Mouse (Mus musculus): ENCODE data around the gene Olfr147.
"Not testable (repeated sequence)": the region's sequence is repeated elsewhere in the genome, so short reads cannot be mapped to it uniquely, and the experiment has no call there.

The Olfr147 gene

DNA sequence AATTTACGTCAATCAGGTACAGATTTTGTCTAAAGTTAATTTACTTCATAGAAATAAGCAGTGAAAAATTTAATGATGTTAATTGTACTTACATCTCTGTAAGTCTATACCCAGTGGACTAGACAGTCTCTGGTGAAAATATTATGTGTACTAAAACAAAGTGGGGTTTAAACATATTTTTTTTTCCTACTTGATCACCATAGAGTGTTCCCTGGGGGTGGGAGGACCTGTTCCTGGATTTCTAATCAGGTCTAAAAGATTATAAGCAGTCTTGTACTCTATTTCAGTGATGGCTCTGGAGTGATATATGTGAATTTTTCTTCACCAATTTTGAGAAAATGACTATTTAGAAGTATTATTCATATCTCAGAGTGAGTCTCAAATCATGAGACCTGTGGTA is at the start of gene Olfr147:
TSS of gene Olfr147 (plus strand) at position 301 of the 400 bp plus-strand sequence.
- no peak for DNase-seq (ENCODE audit: low spot score)

DNA sequence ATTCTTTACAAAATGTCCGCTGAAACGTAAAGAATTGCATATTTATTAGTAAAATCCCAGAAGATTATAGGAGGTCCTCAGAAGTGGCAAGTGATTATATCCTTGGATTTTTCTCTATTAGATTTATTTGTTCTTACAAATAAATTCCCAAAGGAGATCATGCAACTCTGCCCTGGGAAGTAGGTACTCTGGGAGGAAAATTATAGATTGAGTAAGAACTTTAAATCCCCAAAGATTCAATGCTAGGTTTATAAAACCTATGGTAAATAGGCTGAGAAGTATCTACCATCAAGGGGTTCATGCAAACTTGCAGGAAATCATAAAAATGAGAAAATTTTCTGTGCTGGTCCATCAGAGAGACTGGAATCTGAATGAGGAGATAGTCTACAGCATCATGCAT is 34.9 kb upstream of the Olfr147 start, which contains the start of gene Olfr250:
TSS of gene Olfr250 (plus strand) at position 301 of the 400 bp plus-strand sequence.
- DNase-seq (ENCODE audit: low spot score), result no peak

- DNase-seq (ENCODE audit: low spot score), result no peak
These were observed 24.7 kb upstream of the Olfr147 start, which contains the start of gene Olfr251 for GRCm38 (mm10) chr9:38376786-38377185. Olfr251 (plus strand) TSS chr9:38377086.

- not testable (repeated sequence) for DNase-seq (ENCODE audit: low spot score)
These were observed 6.0 kb downstream of the Olfr147 start for GRCm38 (mm10) chr9:38407502-38407901.

DNA sequence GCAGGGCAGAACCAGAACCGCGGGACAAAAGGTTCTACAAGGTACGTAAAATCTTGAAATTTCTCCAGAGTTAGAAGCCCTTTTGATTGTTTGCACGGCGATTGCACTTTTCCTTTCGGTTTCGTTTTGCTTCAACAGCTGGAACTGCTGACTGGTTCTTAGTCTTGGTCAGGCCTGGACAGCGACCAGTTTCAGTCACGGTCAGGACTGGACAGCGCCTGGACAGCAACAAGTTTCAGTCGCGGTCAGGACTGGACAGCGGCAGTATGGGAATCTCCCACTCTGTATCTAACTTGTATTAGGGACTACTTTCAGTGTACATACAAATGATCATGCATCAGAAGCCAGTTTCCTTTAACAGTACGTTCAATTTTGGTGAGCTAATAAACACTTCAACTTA is 12.0 kb downstream of the Olfr147 start:
- DNase-seq (ENCODE audit: low spot score), result peak; percentile 43

DNA sequence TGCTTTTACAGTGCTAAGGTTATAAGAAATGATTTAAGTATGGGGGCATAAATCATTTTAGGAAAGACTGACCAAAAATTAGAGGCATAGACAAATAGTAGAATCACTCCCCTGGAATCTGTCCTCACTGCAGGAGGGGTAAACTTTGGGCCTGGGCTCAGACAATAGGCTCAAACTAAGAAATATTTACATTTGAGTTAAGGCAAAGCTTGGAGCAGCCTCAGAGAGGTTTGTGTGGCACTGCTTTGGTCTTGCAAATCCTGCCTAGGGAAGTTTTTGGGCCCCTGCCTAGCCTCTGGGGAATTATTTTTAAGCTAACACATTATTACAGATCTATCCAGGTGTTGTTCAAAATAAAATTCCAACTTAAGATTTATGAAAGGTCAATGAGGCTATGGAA is 22.3 kb downstream of the Olfr147 start:
- DNase-seq (ENCODE audit: low spot score), result no peak

GRCm38 (mm10) chr9:38427026-38427425 is 25.5 kb downstream of the Olfr147 start:
- DNase-seq (ENCODE audit: low spot score), result no peak

- no peak for DNase-seq (ENCODE audit: low spot score)
These were observed 27.7 kb downstream of the Olfr147 start, which contains the start of gene Olfr901 for GRCm38 (mm10) chr9:38429155-38429554. Olfr901 (plus strand) TSS chr9:38429455.

DNA sequence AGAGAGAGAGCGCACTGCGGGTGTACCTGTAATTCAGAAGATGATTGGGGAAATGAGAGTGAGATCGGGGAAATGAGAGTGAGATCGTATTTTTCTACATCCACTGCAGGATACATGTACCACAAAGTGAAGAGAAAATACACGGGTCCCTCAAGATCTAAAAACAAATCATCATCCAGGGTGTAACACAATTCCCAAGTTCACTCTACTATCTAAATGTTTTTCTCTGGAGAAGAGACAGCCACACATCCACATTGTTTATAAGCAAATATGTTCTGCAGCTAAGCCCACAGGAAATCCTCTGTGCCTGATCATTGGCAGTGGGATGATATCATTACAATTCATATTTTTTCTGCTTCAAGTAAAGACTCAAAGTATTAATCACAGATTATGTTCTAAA is 45.9 kb downstream of the Olfr147 start, which contains the start of gene Olfr902:
TSS of gene Olfr902 (plus strand) at position 301 of the 400 bp plus-strand sequence.
- DNase-seq (ENCODE audit: low spot score), result no peak

Measured in embryo, embryonic 10 days (tissue).